Mouse (Mus musculus) embryonic facial prominence, embryonic 15.5 days (tissue): ENCODE measurements at regions not wholly inside any gene's neighbourhood (a gene's known extent, or its start where the extent isn't known, plus 50 kb on each side); places are given as distances from the start of the nearest gene placed in this dataset.

Experiments
- ATAC-seq: fragments of 200-750 bp; cut with Nextera tagmentation; 2 replicates; pipeline ENCODE4 v1.8.0; 2017; ENCODE audit warnings: low read depth, moderate TSS enrichment; ENCODE audit not compliant: insufficient number of reproducible peaks, low FRiP score, low TSS enrichment
- H3K27ac ChIP-seq: fragments of 300-500 bp; sonication (generic); replicated peaks from 2 replicates; pipeline ENCODE4 v1.5.1; 2015; ENCODE audit warnings: mild to moderate bottlenecking, inconsistent platforms
- H3K27me3 ChIP-seq: fragments of 300-500 bp; sonication (generic); 2 replicates; pipeline ENCODE4 v1.6.1; 2015; ENCODE audit warnings: inconsistent platforms
- H3K36me3 ChIP-seq: fragments of 300-500 bp; sonication (generic); 2 replicates; pipeline ENCODE4 v1.6.1; 2015; ENCODE audit warnings: mild to moderate bottlenecking, inconsistent platforms
- H3K4me1 ChIP-seq: fragments of 300-500 bp; sonication (generic); 2 replicates; pipeline ENCODE4 v1.6.1; 2015; ENCODE audit warnings: inconsistent platforms
- H3K4me2 ChIP-seq: fragments of 300-500 bp; sonication (generic); replicated peaks from 2 replicates; pipeline ENCODE4 v1.6.1; 2015; ENCODE audit warnings: mild to moderate bottlenecking, inconsistent platforms
- H3K4me3 ChIP-seq: fragments of 300-500 bp; sonication (generic); replicated peaks from 2 replicates; pipeline ENCODE4 v1.5.1; 2015; ENCODE audit warnings: mild to moderate bottlenecking, inconsistent platforms
- H3K9ac ChIP-seq: fragments of 300-500 bp; sonication (generic); 2 replicates; pipeline ENCODE4 v1.6.1; 2015; ENCODE audit warnings: inconsistent platforms
- H3K9me3 ChIP-seq: fragments of 300-500 bp; sonication (generic); replicated peaks from 2 replicates; pipeline ENCODE4 v1.6.1; 2016; ENCODE audit warnings: inconsistent platforms
- WGBS: fragments of 180-500 bp; shearing (Covaris S2); methylation state at CpG from one replicate; pipeline ENCODE4 v1.1.7; 2015; 5-methylcytosine and 5-hydroxymethylcytosine counted together

- 88% methylated on average over 1 of the region's 1 CpGs for WGBS
- H3K9ac ChIP-seq, result no peak overlapping the region
- no peaks in the 10 kb centered on the region for H3K27me3 ChIP-seq
- no peaks in the 10 kb centered on the region for H3K9me3 ChIP-seq
- H3K36me3 ChIP-seq, result no peaks in the 10 kb centered on the region
- H3K4me2 ChIP-seq, result no peak overlapping the region
- no peak overlapping the region for H3K4me3 ChIP-seq
- ATAC-seq, result no peak
- no peak overlapping the region for H3K27ac ChIP-seq
- H3K4me1 ChIP-seq, result no peaks in the 10 kb centered on the region
These were observed 548.5 kb upstream of the Arid1b start for GRCm38 (mm10) chr17:4445606-4446005.

- Histone ChIP-seq H3K4me2 (no peak overlapping the region), H3K27me3 (no peaks in the 10 kb centered on the region), H3K36me3 (no peaks in the 10 kb centered on the region), H3K9me3 (no peaks in the 10 kb centered on the region), H3K4me3 (no peak overlapping the region), H3K9ac (no peak overlapping the region), H3K27ac (no peak overlapping the region), H3K4me1 (no peaks in the 10 kb centered on the region)
- 77% methylated on average over 1 of the region's 1 CpGs for WGBS
- no peak for ATAC-seq
These were observed 536.6 kb upstream of the Arid1b start for GRCm38 (mm10) chr17:4457491-4457890.

DNA sequence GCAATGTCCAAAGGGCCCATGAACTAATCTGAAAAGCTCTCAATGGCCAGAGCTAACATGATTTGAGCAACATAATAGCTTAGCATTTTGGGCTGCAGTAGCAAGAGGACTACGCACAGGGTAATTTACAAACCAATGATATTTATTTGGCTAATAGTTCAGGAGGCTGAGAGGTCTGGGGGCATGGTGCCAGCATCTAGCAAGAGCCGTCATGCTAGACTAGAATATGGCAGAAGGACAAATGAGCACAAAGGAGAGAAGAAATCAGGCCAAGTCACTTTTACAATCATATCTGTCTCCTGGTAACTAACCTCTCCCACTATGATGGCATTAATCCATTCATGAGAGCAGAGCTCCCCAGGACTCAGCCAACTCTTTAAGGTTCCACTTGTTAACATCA is 532.6 kb upstream of the Arid1b start:
- Histone ChIP-seq H3K9me3 (no peaks in the 10 kb centered on the region), H3K27me3 (no peaks in the 10 kb centered on the region), H3K27ac (no peak overlapping the region), H3K4me2 (no peak overlapping the region), H3K36me3 (no peaks in the 10 kb centered on the region), H3K4me1 (no peaks in the 10 kb centered on the region), H3K4me3 (no peak overlapping the region), H3K9ac (no peak overlapping the region)
- no peak for ATAC-seq
- 70% methylated on average over 2 of the region's 2 CpGs for WGBS

- Histone ChIP-seq H3K9ac (no peak overlapping the region), H3K4me1 (no peaks in the 10 kb centered on the region), H3K36me3 (no peaks in the 10 kb centered on the region), H3K27ac (no peak overlapping the region), H3K4me3 (no peak overlapping the region), H3K27me3 (no peaks in the 10 kb centered on the region), H3K9me3 (no peaks in the 10 kb centered on the region), H3K4me2 (no peak overlapping the region)
- WGBS, result 48% methylated on average over 2 of the region's 2 CpGs
- no peak for ATAC-seq
These were observed 529.7 kb upstream of the Arid1b start for GRCm38 (mm10) chr17:4464286-4464880.

- no peak overlapping the region for H3K4me2 ChIP-seq
- WGBS, result 87% methylated on average over 6 of the region's 6 CpGs
These were observed 528.4 kb upstream of the Arid1b start for GRCm38 (mm10) chr17:4465741-4466140.

GRCm38 (mm10) chr17:4472412-4472811 is 521.7 kb upstream of the Arid1b start:
- Histone ChIP-seq H3K27me3 (no peaks in the 10 kb centered on the region), H3K27ac (no peak overlapping the region), H3K4me1 (no peaks in the 10 kb centered on the region), H3K4me2 (no peak overlapping the region), H3K9ac (no peak overlapping the region), H3K36me3 (no peaks in the 10 kb centered on the region), H3K9me3 (no peaks in the 10 kb centered on the region), H3K4me3 (no peak overlapping the region)
- 45% methylated on average over 5 of the region's 5 CpGs for WGBS
- no peak for ATAC-seq

More at GRCm38 (mm10) chr17:4465741-4466140, 528.4 kb upstream of the Arid1b start:
- no peaks in the 10 kb centered on the region for H3K36me3 ChIP-seq
- H3K27me3 ChIP-seq, result no peaks in the 10 kb centered on the region
- H3K27ac ChIP-seq, result no peak overlapping the region
- H3K9ac ChIP-seq, result no peak overlapping the region
- no peaks in the 10 kb centered on the region for H3K4me1 ChIP-seq
- ATAC-seq, result no peak
- no peaks in the 10 kb centered on the region for H3K9me3 ChIP-seq
- H3K4me3 ChIP-seq, result no peak overlapping the region

DNA sequence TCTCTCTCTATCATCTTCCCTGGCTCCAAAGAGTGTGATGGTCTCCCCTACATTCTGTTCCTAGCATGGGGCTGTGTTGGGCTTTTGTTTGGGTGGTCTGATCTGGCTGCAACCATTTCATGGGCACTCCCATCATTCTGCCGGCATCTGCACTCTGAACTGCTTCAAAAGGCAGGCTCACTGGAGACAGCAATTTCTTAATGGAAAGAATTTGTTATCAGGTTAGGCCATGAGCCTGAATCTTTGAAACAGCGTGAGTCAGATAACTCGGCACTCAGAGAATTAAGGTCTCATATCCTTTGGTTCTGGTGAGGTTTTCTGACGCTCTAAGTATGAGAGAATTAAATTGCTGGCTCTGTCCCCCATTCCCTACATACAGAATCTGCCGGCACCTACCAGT is 519.8 kb upstream of the Arid1b start:
- Histone ChIP-seq H3K27me3 (no peaks in the 10 kb centered on the region), H3K9me3 (no peaks in the 10 kb centered on the region), H3K4me3 (no peak overlapping the region), H3K4me2 (no peak overlapping the region), H3K36me3 (no peaks in the 10 kb centered on the region), H3K4me1 (no peaks in the 10 kb centered on the region), H3K27ac (no peak overlapping the region), H3K9ac (no peak overlapping the region)
- 72% methylated on average over 5 of the region's 5 CpGs for WGBS
- ATAC-seq, result no peak

- no peaks in the 10 kb centered on the region for H3K27me3 ChIP-seq
These were observed 518.5 kb upstream of the Arid1b start for GRCm38 (mm10) chr17:4475665-4476064.

GRCm38 (mm10) chr17:4494392-4494791 is 499.7 kb upstream of the Arid1b start:
- H3K27me3 ChIP-seq, result no peaks in the 10 kb centered on the region
- no peaks in the 10 kb centered on the region for H3K9me3 ChIP-seq
- no peak overlapping the region for H3K9ac ChIP-seq
- WGBS, result 93% methylated on average over 2 of the region's 2 CpGs
- H3K4me3 ChIP-seq, result no peak overlapping the region
- no peak overlapping the region for H3K27ac ChIP-seq
- no peak for ATAC-seq
- no peak overlapping the region for H3K4me2 ChIP-seq
- no peaks in the 10 kb centered on the region for H3K36me3 ChIP-seq
- H3K4me1 ChIP-seq, result peaks cover 11% of the 10 kb centered on the region; the same call in 1 of the 2 replicates

More at GRCm38 (mm10) chr17:4475665-4476064, 518.5 kb upstream of the Arid1b start:
- Histone ChIP-seq H3K4me1 (no peaks in the 10 kb centered on the region), H3K9ac (no peak overlapping the region), H3K4me3 (no peak overlapping the region), H3K36me3 (no peaks in the 10 kb centered on the region), H3K27ac (no peak overlapping the region), H3K9me3 (no peaks in the 10 kb centered on the region), H3K4me2 (no peak overlapping the region)
- 88% methylated on average over 3 of the region's 3 CpGs for WGBS
- ATAC-seq, result no peak

- H3K4me2 ChIP-seq, result no peak overlapping the region
- no peak overlapping the region for H3K4me3 ChIP-seq
- ATAC-seq, result no peak
- H3K9me3 ChIP-seq, result no peaks in the 10 kb centered on the region
- H3K9ac ChIP-seq, result no peak overlapping the region
- WGBS, result 76% methylated on average over 5 of the region's 5 CpGs
- H3K27me3 ChIP-seq, result no peaks in the 10 kb centered on the region
- H3K4me1 ChIP-seq, result peaks cover 11% of the 10 kb centered on the region; the same call in 1 of the 2 replicates
- no peaks in the 10 kb centered on the region for H3K36me3 ChIP-seq
- H3K27ac ChIP-seq, result no peak overlapping the region
These were observed 493.6 kb upstream of the Arid1b start for GRCm38 (mm10) chr17:4500504-4500903.

- Histone ChIP-seq H3K4me3 (no peak overlapping the region), H3K4me2 (no peak overlapping the region), H3K4me1 (peaks cover 11% of the 10 kb centered on the region; the same call in 1 of the 2 replicates), H3K9me3 (no peaks in the 10 kb centered on the region), H3K36me3 (no peaks in the 10 kb centered on the region), H3K9ac (no peak overlapping the region), H3K27me3 (no peaks in the 10 kb centered on the region), H3K27ac (no peak overlapping the region)
- 47% methylated on average over 1 of the region's 1 CpGs for WGBS
- ATAC-seq, result no peak
These were observed 493.1 kb upstream of the Arid1b start for GRCm38 (mm10) chr17:4501029-4501428.

DNA sequence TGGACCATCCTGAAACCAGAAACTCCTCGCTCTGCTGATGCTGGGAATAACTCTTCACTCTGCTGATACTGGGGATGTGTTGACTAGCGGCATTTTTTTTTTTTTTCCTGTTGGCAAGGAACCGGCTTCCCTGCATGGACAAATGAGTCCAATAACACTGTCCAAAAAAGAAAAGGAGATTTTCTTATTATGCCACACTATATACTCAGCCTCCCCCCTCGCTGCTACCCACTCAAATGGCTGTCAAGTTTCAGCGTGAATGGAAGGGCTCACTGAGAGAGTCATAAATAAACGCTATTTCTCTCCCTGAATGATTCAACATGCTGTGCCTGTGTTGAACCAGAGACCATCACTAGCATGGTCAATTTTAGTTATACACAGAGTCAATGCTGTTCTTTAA is 489.2 kb upstream of the Arid1b start:
- Histone ChIP-seq H3K27me3 (no peaks in the 10 kb centered on the region), H3K9ac (no peak overlapping the region), H3K36me3 (no peaks in the 10 kb centered on the region), H3K4me3 (no peak overlapping the region), H3K9me3 (no peaks in the 10 kb centered on the region), H3K27ac (no peak overlapping the region), H3K4me1 (no peaks in the 10 kb centered on the region), H3K4me2 (no peak overlapping the region)
- ATAC-seq, result no peak
- 76% methylated on average over 6 of the region's 6 CpGs for WGBS
